Mouse (Mus musculus): ENCODE results near the gene Hist1h4i. TPM values are rescaled to one million over a fixed set of nuclear protein-coding genes. Genes with fewer than 3 reads are reported as not detected.

The Hist1h4i gene
- total and polyA plus RNA-seq, 3 experiments = 12.6 to 284 (median 52.2) TPM

DNA sequence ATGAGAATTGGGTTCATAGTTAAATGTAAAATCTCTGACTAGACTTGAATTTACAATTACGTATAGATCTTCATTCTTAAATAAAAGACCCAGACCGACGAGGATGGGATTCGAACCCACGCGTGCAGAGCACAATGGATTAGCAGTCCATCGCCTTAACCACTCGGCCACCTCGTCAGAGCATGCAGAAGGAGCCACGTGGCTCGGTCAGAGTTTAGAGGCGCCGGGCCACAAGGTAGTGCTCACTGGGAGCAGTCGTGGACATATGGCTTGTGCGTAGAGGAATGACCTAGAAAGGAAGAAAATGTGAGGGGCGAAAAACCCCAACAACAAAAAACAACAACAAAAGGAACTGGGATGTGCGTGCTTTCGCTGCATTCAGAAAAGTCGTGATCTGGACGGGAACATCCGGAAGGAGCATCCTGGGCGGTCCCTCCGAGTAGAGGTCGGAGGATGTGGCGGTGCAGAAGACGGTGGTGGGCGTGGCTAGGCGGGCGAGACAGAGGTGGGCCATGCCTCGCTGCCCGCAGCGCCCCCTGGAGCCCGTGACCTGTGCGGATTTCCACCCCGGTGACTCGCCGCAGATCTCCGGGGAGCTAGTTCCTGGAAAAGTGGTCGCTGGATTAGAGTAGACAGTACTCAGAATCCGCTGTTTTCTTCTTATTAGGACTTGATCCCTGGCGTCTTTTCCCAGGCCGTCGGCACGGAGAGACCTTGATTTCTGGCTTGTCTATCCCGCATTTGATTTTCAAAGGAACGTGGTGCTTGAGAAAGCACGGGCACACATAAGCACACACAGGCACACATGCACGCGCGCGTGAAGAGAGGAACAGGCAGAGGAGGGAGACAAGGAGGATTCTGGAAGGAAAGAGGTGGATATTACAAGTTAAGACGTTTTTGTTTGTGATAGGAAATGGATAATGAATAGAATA lies 9.7 kb upstream of the Hist1h4i start:
- peaks cover 9% of the 10 kb centered on the region; the same call in 1 of the 2 replicates for H3K27me3 ChIP-seq (ENCODE audit: insufficient read depth, low read length)
- peaks cover 28% of the 10 kb centered on the region for H3K4me1 ChIP-seq (ENCODE audit: insufficient read depth, low read depth, low read length)
- no peaks in the 10 kb centered on the region for H3K9me3 ChIP-seq (replicated peaks)
- TF ChIP-seq CTCF (IDR thresholded peaks at IDR 0.05; ENCODE audit: low read depth, low read length) (0 out of 2 replicates have a peak, but pooled peaks have one; percentile 41), POLR2AphosphoS5 (IDR thresholded peaks at IDR 0.05; ENCODE audit: insufficient replicate concordance, low read depth, low read length) (no peak)
- ATAC-seq (ENCODE audit: extremely low read depth, insufficient number of reproducible peaks, low FRiP score, poor library complexity, severe bottlenecking) (peak; percentile 94), DNase-seq (ENCODE audit: low spot score) (peak; percentile 76)
- H3K4me3 ChIP-seq (ENCODE audit: low read depth, low read length) = peak overlapping the region; percentile 70
- H3K36me3 ChIP-seq (replicated peaks) = no peaks in the 10 kb centered on the region

DNA sequence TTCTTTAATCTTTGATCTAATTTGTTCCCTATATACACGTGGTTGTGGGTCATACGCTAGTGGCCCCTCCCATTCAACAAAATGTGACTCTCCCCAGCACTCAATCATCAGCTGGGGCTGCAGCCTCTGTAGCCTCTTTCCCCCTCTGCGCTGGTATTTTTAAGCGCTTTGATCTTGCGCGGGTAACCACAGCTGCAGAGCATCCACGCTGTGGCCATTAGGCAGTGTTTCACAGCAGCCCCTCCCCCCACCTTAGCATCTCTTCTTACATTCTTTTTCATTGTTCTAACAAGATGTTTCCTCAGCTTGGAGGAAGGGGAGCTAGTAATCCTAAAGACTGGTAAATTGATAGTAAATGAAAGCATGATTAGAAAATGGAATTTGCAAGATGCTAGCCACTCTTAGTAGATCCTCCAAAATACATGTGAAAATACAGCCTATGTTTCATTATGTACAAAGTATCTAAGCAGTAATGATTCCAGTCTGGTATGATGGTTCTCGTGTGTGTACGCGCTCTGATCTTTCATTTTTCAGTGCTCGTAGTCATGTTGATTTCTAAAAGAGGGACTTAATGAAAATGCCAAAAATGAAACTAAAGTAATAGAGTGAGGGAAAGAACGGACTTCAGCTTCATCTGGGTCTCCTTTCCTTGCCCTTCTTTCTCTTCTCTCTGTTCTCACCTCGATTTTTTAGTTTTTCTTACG lies 8.7 kb upstream of the Hist1h4i start:
- no peaks in the 10 kb centered on the region for H3K36me3 ChIP-seq (replicated peaks)
- H3K4me3 ChIP-seq (ENCODE audit: low read depth, low read length) = peak overlapping the region; percentile 70
- no peaks in the 10 kb centered on the region for H3K9me3 ChIP-seq (replicated peaks)
- 0 out of 2 replicates have a peak, but pooled peaks have one; percentile 23 for ATAC-seq (ENCODE audit: extremely low read depth, insufficient number of reproducible peaks, low FRiP score, poor library complexity, severe bottlenecking)
- peaks cover 3% of the 10 kb centered on the region; the same call in 1 of the 2 replicates for H3K27me3 ChIP-seq (ENCODE audit: insufficient read depth, low read length)
- no peak for TF ChIP-seq GATA2 (IDR thresholded peaks at IDR 0.05; ENCODE audit: borderline replicate concordance, low read depth, low read length)
- no peak for TF ChIP-seq POLR2AphosphoS5 (IDR thresholded peaks at IDR 0.05; ENCODE audit: insufficient replicate concordance, low read depth, low read length)
- no peak for TF ChIP-seq CTCF (IDR thresholded peaks at IDR 0.05; ENCODE audit: low read depth, low read length)
- no peak for TF ChIP-seq GATA1 (IDR thresholded peaks at IDR 0.05; ENCODE audit: borderline replicate concordance, low read length)
- no peak for TF ChIP-seq TAL1 (conservative IDR thresholded peaks at IDR 0.05; ENCODE audit: low read depth, low read length)
- peaks cover 33% of the 10 kb centered on the region for H3K4me1 ChIP-seq (ENCODE audit: insufficient read depth, low read depth, low read length)
- no peak for DNase-seq (ENCODE audit: low spot score)

DNA sequence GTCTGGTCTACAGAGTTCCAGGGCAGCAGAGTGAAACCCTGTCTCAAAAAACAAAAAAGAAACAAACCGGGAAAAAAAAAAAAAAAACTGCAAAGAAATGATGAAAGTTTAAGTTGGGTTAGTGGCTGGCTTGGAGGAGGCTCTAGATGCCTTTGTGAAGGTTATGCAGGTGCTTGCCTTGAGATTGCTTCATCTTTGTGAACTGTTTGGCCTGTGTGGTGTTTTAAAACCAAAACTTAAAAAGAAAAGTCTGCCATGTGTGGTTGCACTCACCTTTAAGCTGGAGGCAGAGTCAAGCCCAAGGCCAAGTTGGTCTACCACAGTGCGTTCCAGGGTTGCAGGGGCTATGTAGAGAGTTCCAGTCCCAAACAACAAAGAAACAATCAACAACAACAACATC lies 7.9 kb upstream of the Hist1h4i start:
- TF ChIP-seq GATA1 (IDR thresholded peaks at IDR 0.05; ENCODE audit: borderline replicate concordance, low read length) (no peak), TAL1 (conservative IDR thresholded peaks at IDR 0.05; ENCODE audit: low read depth, low read length) (no peak), POLR2AphosphoS5 (IDR thresholded peaks at IDR 0.05; ENCODE audit: insufficient replicate concordance, low read depth, low read length) (no peak), GATA2 (IDR thresholded peaks at IDR 0.05; ENCODE audit: borderline replicate concordance, low read depth, low read length) (no peak), CTCF (IDR thresholded peaks at IDR 0.05; ENCODE audit: low read depth, low read length) (no peak)
- H3K27me3 ChIP-seq (ENCODE audit: insufficient read depth, low read length) = no peaks in the 10 kb centered on the region
- H3K9me3 ChIP-seq (replicated peaks) = no peaks in the 10 kb centered on the region
- H3K4me3 ChIP-seq (ENCODE audit: low read depth, low read length) = no peak overlapping the region
- peaks cover 37% of the 10 kb centered on the region for H3K4me1 ChIP-seq (ENCODE audit: insufficient read depth, low read depth, low read length)
- DNase-seq (ENCODE audit: low spot score) (no peak), ATAC-seq (ENCODE audit: extremely low read depth, insufficient number of reproducible peaks, low FRiP score, poor library complexity, severe bottlenecking) (no peak)
- H3K36me3 ChIP-seq (replicated peaks) = no peaks in the 10 kb centered on the region

DNA sequence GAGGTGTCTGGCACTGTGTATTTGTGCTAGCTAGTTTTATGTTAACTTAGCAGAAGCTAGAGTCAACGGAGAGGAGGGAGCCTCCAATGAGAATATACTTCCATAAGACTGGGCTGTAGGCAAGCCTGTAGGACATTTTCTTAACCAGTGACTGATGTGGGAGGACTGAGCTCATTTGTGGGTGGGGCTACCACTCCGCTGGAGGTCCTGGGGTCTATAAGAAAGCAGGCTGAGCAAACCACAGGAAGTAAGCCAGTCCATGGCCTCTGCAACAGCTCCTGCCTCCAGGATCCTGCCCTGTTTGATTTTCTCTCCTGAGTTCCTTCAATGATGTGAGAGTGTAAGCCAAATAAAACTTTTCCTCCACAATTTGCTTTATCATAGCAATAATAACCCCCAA lies 4.1 kb upstream of the Hist1h4i start:
- ATAC-seq (ENCODE audit: extremely low read depth, insufficient number of reproducible peaks, low FRiP score, poor library complexity, severe bottlenecking) (no peak), DNase-seq (ENCODE audit: low spot score) (no peak)
- Histone ChIP-seq H3K4me1 (ENCODE audit: insufficient read depth, low read depth, low read length) (peaks cover 27% of the 10 kb centered on the region), H3K27me3 (ENCODE audit: insufficient read depth, low read length) (no peaks in the 10 kb centered on the region), H3K36me3 (replicated peaks) (no peaks in the 10 kb centered on the region), H3K4me3 (ENCODE audit: low read depth, low read length) (no peak overlapping the region), H3K9me3 (replicated peaks) (no peaks in the 10 kb centered on the region)
- TF ChIP-seq CTCF (IDR thresholded peaks at IDR 0.05; ENCODE audit: low read depth, low read length) = no peak
- TF ChIP-seq GATA1 (IDR thresholded peaks at IDR 0.05; ENCODE audit: borderline replicate concordance, low read length) = no peak
- no peak for TF ChIP-seq POLR2AphosphoS5 (IDR thresholded peaks at IDR 0.05; ENCODE audit: insufficient replicate concordance, low read depth, low read length)
- TF ChIP-seq GATA2 (IDR thresholded peaks at IDR 0.05; ENCODE audit: borderline replicate concordance, low read depth, low read length) = no peak
- TF ChIP-seq TAL1 (conservative IDR thresholded peaks at IDR 0.05; ENCODE audit: low read depth, low read length) = no peak

DNA sequence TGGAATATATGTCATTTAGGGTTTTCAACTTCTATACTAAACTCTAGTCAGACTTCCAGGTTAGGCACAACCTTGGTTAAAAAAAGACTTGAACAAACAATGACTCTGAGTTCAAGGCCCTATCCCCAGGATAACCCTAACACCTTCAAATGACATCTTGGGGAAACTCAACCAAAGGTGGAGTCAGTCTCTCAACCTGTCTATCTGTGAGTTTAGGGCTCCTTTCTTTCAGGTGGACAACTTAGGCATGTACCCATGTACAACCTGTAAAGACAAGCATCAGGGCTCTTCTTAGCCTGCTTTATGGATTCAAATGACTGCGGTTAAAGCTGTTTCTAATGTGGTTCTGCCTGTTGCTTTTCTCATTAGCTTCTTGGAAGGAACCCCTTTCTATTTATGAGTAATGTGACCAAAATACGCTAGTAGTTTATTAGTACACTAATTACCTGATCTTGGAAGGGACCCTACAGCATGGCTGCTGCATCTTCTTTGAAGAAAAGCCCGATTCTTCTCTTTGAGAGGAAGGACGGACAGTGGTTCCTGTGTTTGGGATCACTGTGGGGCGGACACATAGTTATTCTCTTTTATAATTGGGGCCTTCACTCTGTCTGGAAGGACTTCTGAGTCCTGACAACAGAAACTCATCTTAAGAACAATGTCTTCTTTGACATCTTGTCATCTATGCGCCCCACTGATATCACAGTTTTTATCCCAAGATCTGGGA lies 3.4 kb upstream of the Hist1h4i start:
- TF ChIP-seq POLR2AphosphoS5 (IDR thresholded peaks at IDR 0.05; ENCODE audit: insufficient replicate concordance, low read depth, low read length) = peak; percentile 91; the same call in 1 of the 2 replicates
- no peak for TF ChIP-seq GATA1 (IDR thresholded peaks at IDR 0.05; ENCODE audit: borderline replicate concordance, low read length)
- no peak for TF ChIP-seq CTCF (IDR thresholded peaks at IDR 0.05; ENCODE audit: low read depth, low read length)
- no peak for TF ChIP-seq TAL1 (conservative IDR thresholded peaks at IDR 0.05; ENCODE audit: low read depth, low read length)
- TF ChIP-seq GATA2 (IDR thresholded peaks at IDR 0.05; ENCODE audit: borderline replicate concordance, low read depth, low read length) = no peak
- DNase-seq (ENCODE audit: low spot score) (no peak), ATAC-seq (ENCODE audit: extremely low read depth, insufficient number of reproducible peaks, low FRiP score, poor library complexity, severe bottlenecking) (no peak)
- Histone ChIP-seq H3K36me3 (replicated peaks) (no peaks in the 10 kb centered on the region), H3K9me3 (replicated peaks) (no peaks in the 10 kb centered on the region), H3K27me3 (ENCODE audit: insufficient read depth, low read length) (no peaks in the 10 kb centered on the region), H3K4me1 (ENCODE audit: insufficient read depth, low read depth, low read length) (peaks cover 25% of the 10 kb centered on the region), H3K4me3 (ENCODE audit: low read depth, low read length) (no peak overlapping the region)

Measured in G1E (cell line).